Mouse (Mus musculus): ENCODE data around the gene Nup205.

The Nup205 gene

DNA sequence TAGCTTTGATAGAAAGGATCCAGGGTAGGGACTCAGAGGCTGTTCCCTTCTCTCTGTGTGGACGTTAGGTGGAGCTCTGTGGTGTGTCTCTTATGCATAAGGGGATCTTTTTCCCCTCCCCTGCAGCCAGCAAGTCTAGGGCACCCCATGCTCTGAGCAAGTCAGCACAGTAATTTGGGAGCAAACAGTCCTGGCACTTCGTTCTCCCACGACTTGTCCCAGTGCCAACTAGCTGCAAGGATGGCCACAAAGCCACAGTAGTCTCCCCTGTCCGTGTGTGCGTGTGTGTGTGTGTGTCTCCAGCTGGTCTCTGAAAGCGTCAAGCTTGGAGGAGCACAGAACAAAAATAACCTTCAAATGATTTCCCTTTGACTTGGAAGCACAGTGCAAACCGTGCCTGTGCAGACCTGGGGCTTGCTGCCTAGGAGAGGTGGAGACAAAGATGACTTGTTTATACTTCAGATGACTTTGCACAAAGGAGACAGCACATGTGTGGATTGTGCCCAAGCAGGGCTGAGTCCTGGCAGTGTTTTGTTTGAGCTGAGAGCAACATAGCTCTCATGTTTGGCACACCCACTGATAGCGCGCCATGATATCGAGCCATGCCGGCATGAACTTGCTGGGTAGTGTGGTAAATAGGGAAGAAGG is 111.0 kb downstream of the Nup205 start:
- WGBS: 32% methylated on average over 11 of the region's 11 CpGs

- 35% methylated on average over 7 of the region's 7 CpGs for WGBS
These were observed 111.7 kb downstream of the Nup205 start for GRCm38 (mm10) chr6:35288920-35289319.

DNA sequence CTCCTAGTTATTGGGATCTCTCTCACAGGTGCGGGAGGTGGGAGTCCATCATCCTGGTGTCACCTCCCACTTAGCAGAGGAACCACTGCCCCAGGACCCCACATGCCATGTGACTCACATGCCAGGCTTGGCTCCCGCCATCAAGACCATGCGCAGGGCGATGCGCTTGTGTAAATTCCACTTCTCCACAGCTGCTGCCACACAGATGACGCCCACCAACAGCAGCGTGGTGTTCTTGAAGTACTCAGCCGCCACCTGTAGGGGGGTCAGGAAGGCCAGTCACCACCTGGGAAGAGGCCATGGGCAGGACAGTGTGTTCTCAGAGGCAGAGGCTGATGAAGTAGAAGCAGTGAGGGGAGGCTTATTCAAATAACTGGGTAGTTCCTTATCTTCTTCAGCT is 112.5 kb downstream of the Nup205 start:
- 89% methylated on average over 8 of the region's 8 CpGs for WGBS

- WGBS: 73% methylated on average over 2 of the region's 2 CpGs
These were observed 117.7 kb downstream of the Nup205 start for GRCm38 (mm10) chr6:35294964-35295363.

GRCm38 (mm10) chr6:35297001-35297400 is 119.8 kb downstream of the Nup205 start:
- 43% methylated on average over 2 of the region's 2 CpGs for WGBS

All from cerebral cortex, adult 2 months (tissue).